Mouse (Mus musculus) frontal cortex, postnatal 25 days (tissue): ENCODE measurements at regions not wholly inside any gene's neighbourhood (a gene's known extent, or its start where the extent isn't known, plus 50 kb on each side); places are given as distances from the start of the nearest gene placed in this dataset.

Source experiments
- DNase-seq, 2 experiments: peaks; one replicate each; pipeline ENCODE4 v3.0.0; 2022; ENCODE audit warnings: low spot score in 2 of 2

- no peak for DNase-seq
Observed at GRCm38 (mm10) chr8:49017741-49018140, 174.0 kb upstream of the Tenm3 start.

- DNase-seq, result no peak
Observed at GRCm38 (mm10) chr8:49015701-49016100, 171.9 kb upstream of the Tenm3 start.

GRCm38 (mm10) chr8:49015200-49015599 lies 171.4 kb upstream of the Tenm3 start:
- no peak for DNase-seq

GRCm38 (mm10) chr8:49006236-49006965 lies 162.7 kb upstream of the Tenm3 start:
- DNase-seq, result no peak

GRCm38 (mm10) chr8:48981667-48982066 lies 137.9 kb upstream of the Tenm3 start:
- no peak for DNase-seq

- no peak for DNase-seq
Observed at GRCm38 (mm10) chr8:48980755-48981154, 137.0 kb upstream of the Tenm3 start.

- no peak for DNase-seq
Observed at GRCm38 (mm10) chr8:48970655-48971054, 126.9 kb upstream of the Tenm3 start.

- no peak for DNase-seq
Observed at GRCm38 (mm10) chr8:48964929-48965328, 121.2 kb upstream of the Tenm3 start.

GRCm38 (mm10) chr8:48957614-48958013 lies 113.9 kb upstream of the Tenm3 start:
- no peak for DNase-seq

GRCm38 (mm10) chr8:48951412-48951811 lies 107.7 kb upstream of the Tenm3 start:
- no peak for DNase-seq

- DNase-seq, result no peak
Observed at GRCm38 (mm10) chr8:48944177-48944576, 100.4 kb upstream of the Tenm3 start.

GRCm38 (mm10) chr8:48937144-48937543 lies 93.4 kb upstream of the Tenm3 start:
- no peak for DNase-seq

GRCm38 (mm10) chr8:48927135-48927534 lies 83.4 kb upstream of the Tenm3 start:
- no peak for DNase-seq

- DNase-seq, result no peak
Observed at GRCm38 (mm10) chr8:48915275-48915674, 71.5 kb upstream of the Tenm3 start.

GRCm38 (mm10) chr8:48912842-48913241 lies 69.1 kb upstream of the Tenm3 start:
- DNase-seq, result no peak

- DNase-seq, result no peak
Observed at GRCm38 (mm10) chr8:48901668-48902406, 58.1 kb upstream of the Tenm3 start.

GRCm38 (mm10) chr8:48896687-48897086 lies 52.9 kb upstream of the Tenm3 start:
- no peak for DNase-seq

- DNase-seq, result no peak
Observed at GRCm38 (mm10) chr8:48896251-48896650, 52.5 kb upstream of the Tenm3 start.

- no peak for DNase-seq
Observed at GRCm38 (mm10) chr8:48895586-48895985, 51.8 kb upstream of the Tenm3 start.
